Mouse (Mus musculus) megakaryocyte, embryonic 14.5 days (primary cell): ENCODE results near the gene Limd1.

ENCODE experiments used
- FLI1 ChIP-seq: IDR thresholded peaks from 2 replicates; pipeline ENCODE4 v1.6.1; 2012; ENCODE audit warnings: low read length, inconsistent platforms, mixed read lengths
- GATA1 ChIP-seq: IDR thresholded peaks from 3 replicates; pipeline ENCODE4 v1.6.1; 2012; ENCODE audit warnings: mixed read lengths, low read length, inconsistent platforms, borderline replicate concordance

- TF ChIP-seq GATA1 (no peak), FLI1 (no peak)
Observed at GRCm38 (mm10) chr9:123451772-123452171, 26.7 kb upstream of the Limd1 start.
